Mouse (Mus musculus): ENCODE measurements at regions not wholly inside any gene's neighbourhood (a gene's known extent, or its start where the extent isn't known, plus 50 kb on each side); places are given as distances from the start of the nearest gene placed in this dataset.

- DNase-seq (ENCODE audit: low spot score) = peak; percentile 8
These were observed 146.1 kb upstream of the Il1rapl2 start for GRCm38 (mm10) chrX:137424259-137424658.
